Mouse (Mus musculus): ENCODE results near the gene Nprl3. TPM values are rescaled to one million over a fixed set of nuclear protein-coding genes. Genes with fewer than 3 reads are reported as not detected.
"Not testable (repeated sequence)": the region's sequence is repeated elsewhere in the genome, so short reads cannot be mapped to it uniquely, and the experiment has no call there.

Nprl3 gene
- 10 to 100 TPM; 55.3 to 63.7 (median 60.5) TPM for total RNA-seq (2022)

GRCm38 (mm10) chr11:32267188-32267884 lies at the start of gene Nprl3:
Gene Nprl3 (minus strand): TSS chr11:32267707.
- peak; percentile 86 to 93 for DNase-seq (ENCODE audit: low spot score in 2 of 2)

GRCm38 (mm10) chr11:32316009-32316408 lies 48.5 kb upstream of the Nprl3 start:
- DNase-seq (ENCODE audit: low spot score in 2 of 2): no peak

GRCm38 (mm10) chr11:32309928-32310327 lies 42.4 kb upstream of the Nprl3 start:
- no peak for DNase-seq (ENCODE audit: low spot score in 2 of 2)

GRCm38 (mm10) chr11:32309446-32309845 lies 41.9 kb upstream of the Nprl3 start:
- DNase-seq (ENCODE audit: low spot score in 2 of 2): no peak

GRCm38 (mm10) chr11:32307006-32307405 lies 39.5 kb upstream of the Nprl3 start:
- DNase-seq (ENCODE audit: low spot score in 2 of 2): no peak

- DNase-seq (ENCODE audit: low spot score in 2 of 2): no peak
Observed at GRCm38 (mm10) chr11:32303455-32303854, 35.9 kb upstream of the Nprl3 start.

- peak in 1 of 2 experiments; percentile 71 for DNase-seq (ENCODE audit: low spot score in 2 of 2)
Observed at GRCm38 (mm10) chr11:32302824-32303419, 35.4 kb upstream of the Nprl3 start.

GRCm38 (mm10) chr11:32301506-32301905 lies 34.0 kb upstream of the Nprl3 start:
- DNase-seq (ENCODE audit: low spot score in 2 of 2): no peak

GRCm38 (mm10) chr11:32300279-32301267 lies 33.1 kb upstream of the Nprl3 start:
- DNase-seq (ENCODE audit: low spot score in 2 of 2): no peak

GRCm38 (mm10) chr11:32299865-32300264 lies 32.4 kb upstream of the Nprl3 start, which contains the start of gene Hbq1a:
Gene Hbq1a (plus strand): TSS chr11:32300069.
- DNase-seq (ENCODE audit: low spot score in 2 of 2): peak; percentile 29 to 60

GRCm38 (mm10) chr11:32298532-32298918 lies 31.0 kb upstream of the Nprl3 start:
- DNase-seq (ENCODE audit: low spot score in 2 of 2): no peak

- DNase-seq (ENCODE audit: low spot score in 2 of 2): no peak
Observed at GRCm38 (mm10) chr11:32297866-32298531, 30.5 kb upstream of the Nprl3 start.

GRCm38 (mm10) chr11:32297417-32297816 lies 29.9 kb upstream of the Nprl3 start:
- not testable (repeated sequence) for DNase-seq (ENCODE audit: low spot score in 2 of 2)

GRCm38 (mm10) chr11:32296203-32296602 lies 28.7 kb upstream of the Nprl3 start, which contains the start of gene Hba-a2:
Gene Hba-a2 (plus strand): TSS chr11:32296489.
- DNase-seq (ENCODE audit: low spot score in 2 of 2): not testable (repeated sequence)

- not testable (repeated sequence) for DNase-seq (ENCODE audit: low spot score in 2 of 2)
Observed at GRCm38 (mm10) chr11:32293479-32293878, 26.0 kb upstream of the Nprl3 start.

GRCm38 (mm10) chr11:32292819-32293218 lies 25.3 kb upstream of the Nprl3 start:
- not testable (repeated sequence) for DNase-seq (ENCODE audit: low spot score in 2 of 2)

- no peak for DNase-seq (ENCODE audit: low spot score in 2 of 2)
Observed at GRCm38 (mm10) chr11:32287493-32287825, 20.0 kb upstream of the Nprl3 start.

GRCm38 (mm10) chr11:32286695-32287492 lies 19.4 kb upstream of the Nprl3 start, which contains the start of gene Hbq1b:
Gene Hbq1b (plus strand): TSS chr11:32286965.
- DNase-seq (ENCODE audit: low spot score in 2 of 2): peak; percentile 65 to 82

- not testable (repeated sequence) for DNase-seq (ENCODE audit: low spot score in 2 of 2)
Observed at GRCm38 (mm10) chr11:32285887-32286286, 18.4 kb upstream of the Nprl3 start.

Measured in left cerebral cortex, adult 8-10 months (tissue).